Mouse (Mus musculus) stomach, postnatal 0 days (tissue): Measurements from ENCODE around the gene Egfem1. TPM values are rescaled to one million over a fixed set of nuclear protein-coding genes. Genes with fewer than 3 reads are reported as not detected.

ENCODE experiments used
- ATAC-seq: fragments of 200-750 bp; cut with Nextera tagmentation; 2 replicates; pipeline ENCODE4 v1.8.0; 2017; ENCODE audit not compliant: low FRiP score, low TSS enrichment
- DNase-seq: peaks from one replicate; pipeline ENCODE4 v3.0.0-alpha.2; 2016; ENCODE audit warnings: low spot score
- H3K27ac ChIP-seq: fragments of 300-500 bp; sonication (generic); replicated peaks from 2 replicates; pipeline ENCODE4 v1.5.1; 2014; ENCODE audit warnings: mild to moderate bottlenecking, control low read depth
- H3K27me3 ChIP-seq: fragments of 300-500 bp; sonication (generic); 2 replicates; pipeline ENCODE4 v1.6.1; 2014; ENCODE audit warnings: low read length; ENCODE audit not compliant: control insufficient read depth, insufficient read depth
- H3K36me3 ChIP-seq: fragments of 300-500 bp; sonication (generic); 2 replicates; pipeline ENCODE4 v1.6.1; 2014; ENCODE audit warnings: low read length, mixed read lengths; ENCODE audit not compliant: control insufficient read depth, insufficient read depth
- H3K4me1 ChIP-seq: fragments of 300-500 bp; sonication (generic); replicated peaks from 2 replicates; pipeline ENCODE4 v1.6.1; 2014; ENCODE audit warnings: antibody characterized with exemption; ENCODE audit not compliant: control insufficient read depth, insufficient read depth
- H3K4me2 ChIP-seq: fragments of 300-500 bp; sonication (generic); replicated peaks from 2 replicates; pipeline ENCODE4 v1.6.1; 2014; ENCODE audit warnings: low read depth, mild to moderate bottlenecking, control low read depth, moderate library complexity
- H3K4me3 ChIP-seq: fragments of 300-500 bp; sonication (generic); 2 replicates; pipeline ENCODE4 v1.5.1; 2014; ENCODE audit warnings: low read depth, low read length, control low read depth
- H3K9ac ChIP-seq: fragments of 300-500 bp; sonication (generic); 2 replicates; pipeline ENCODE4 v1.6.1; 2014; ENCODE audit warnings: mild to moderate bottlenecking, low read length, control low read depth, mixed read lengths
- H3K9me3 ChIP-seq: fragments of 300-500 bp; sonication (generic); 2 replicates; pipeline ENCODE4 v1.6.1; 2016; ENCODE audit warnings: low read length; ENCODE audit not compliant: control insufficient read depth
- CTCF ChIP-seq: IDR thresholded peaks from 2 replicates; pipeline ENCODE4 v1.5.1; 2016; ENCODE audit warnings: antibody characterized with exemption, low read depth, mild to moderate bottlenecking, moderate library complexity
- EP300 ChIP-seq: optimal IDR thresholded peaks from 2 replicates; pipeline ENCODE3; 2016; ENCODE audit warnings: antibody characterized with exemption
- WGBS: fragments of 180-500 bp; shearing (Covaris S2); extraction: QIAGEN DNeasy Blood & Tissue Kit; methylation state at CpG from one replicate; pipeline ENCODE4 v1.1.7; 2014; 5-methylcytosine and 5-hydroxymethylcytosine counted together
- polyA plus RNA-seq: library from polyadenylated mRNA; unstranded; fragments of >200 nt; fragmentation: Nextera tagmentation; extraction: Ambion mirVana; gene quantifications from 2 replicates; pipeline ENCODE4 v1.2.1, GENCODE M21; 2015

Gene Egfem1
- polyA plus RNA-seq, 1 experiment from 2014 or later, result 0.16 TPM

GRCm38 (mm10) chr3:29136065-29136955 lies 54.5 kb downstream of the Egfem1 start:
- H3K4me3 ChIP-seq, result no peak overlapping the region
- no peak overlapping the region for H3K9ac ChIP-seq
- no peak for ATAC-seq
- no peak for TF ChIP-seq EP300
- no peak for TF ChIP-seq CTCF
- no peaks in the 10 kb centered on the region for H3K27me3 ChIP-seq
- WGBS, result 31% methylated on average over 10 of the region's 10 CpGs
- no peaks in the 10 kb centered on the region for H3K9me3 ChIP-seq
- no peak overlapping the region for H3K4me2 ChIP-seq
- DNase-seq, result no peak
- H3K27ac ChIP-seq, result no peak overlapping the region
- H3K36me3 ChIP-seq, result no peaks in the 10 kb centered on the region
- H3K4me1 ChIP-seq, result no peaks in the 10 kb centered on the region

DNA sequence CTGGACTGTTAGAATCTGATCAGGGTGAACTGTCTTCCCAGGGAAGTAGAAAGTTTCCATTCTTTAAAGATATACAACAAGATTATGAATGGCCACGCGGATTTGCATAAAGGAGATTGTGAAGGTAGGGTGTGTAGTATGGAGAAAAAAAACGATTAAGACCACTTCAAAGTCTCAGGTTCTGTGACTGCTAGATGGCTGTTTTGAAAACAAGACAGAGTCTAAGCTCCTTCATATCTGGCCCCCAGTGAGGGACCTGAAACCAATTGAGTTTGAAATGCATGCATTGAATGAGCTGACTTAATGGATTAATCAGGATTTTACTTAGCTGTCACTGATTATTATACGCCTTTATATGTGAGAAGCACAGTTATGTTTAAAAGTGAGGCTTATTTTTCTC lies 86.6 kb downstream of the Egfem1 start:
- Histone ChIP-seq H3K36me3 (no peaks in the 10 kb centered on the region), H3K27ac (no peak overlapping the region), H3K27me3 (no peaks in the 10 kb centered on the region), H3K9ac (no peak overlapping the region), H3K4me1 (no peaks in the 10 kb centered on the region), H3K9me3 (no peaks in the 10 kb centered on the region), H3K4me2 (no peak overlapping the region), H3K4me3 (no peak overlapping the region)
- 81% methylated on average over 4 of the region's 4 CpGs for WGBS
- no peak for ATAC-seq
- DNase-seq, result no peak
- no peak for TF ChIP-seq EP300
- no peak for TF ChIP-seq CTCF

- no peak overlapping the region for H3K4me2 ChIP-seq
- no peak overlapping the region for H3K4me3 ChIP-seq
- 75% methylated on average over 4 of the region's 4 CpGs for WGBS
- H3K36me3 ChIP-seq, result no peaks in the 10 kb centered on the region
- no peak for ATAC-seq
- H3K27me3 ChIP-seq, result no peaks in the 10 kb centered on the region
- no peak overlapping the region for H3K9ac ChIP-seq
- no peak for DNase-seq
- H3K9me3 ChIP-seq, result no peaks in the 10 kb centered on the region
- H3K4me1 ChIP-seq, result no peaks in the 10 kb centered on the region
- no peak for TF ChIP-seq EP300
- no peak for TF ChIP-seq CTCF
- H3K27ac ChIP-seq, result no peak overlapping the region
These were observed 87.2 kb downstream of the Egfem1 start for GRCm38 (mm10) chr3:29169003-29169402.

- Histone ChIP-seq H3K9me3 (no peaks in the 10 kb centered on the region), H3K27ac (no peak overlapping the region), H3K27me3 (no peaks in the 10 kb centered on the region), H3K4me3 (no peak overlapping the region), H3K4me2 (no peak overlapping the region), H3K4me1 (no peaks in the 10 kb centered on the region), H3K9ac (no peak overlapping the region), H3K36me3 (no peaks in the 10 kb centered on the region)
- ATAC-seq, result no peak
- TF ChIP-seq CTCF (no peak), EP300 (no peak)
- DNase-seq, result no peak
These were observed 95.2 kb downstream of the Egfem1 start for GRCm38 (mm10) chr3:29176991-29177390.

DNA sequence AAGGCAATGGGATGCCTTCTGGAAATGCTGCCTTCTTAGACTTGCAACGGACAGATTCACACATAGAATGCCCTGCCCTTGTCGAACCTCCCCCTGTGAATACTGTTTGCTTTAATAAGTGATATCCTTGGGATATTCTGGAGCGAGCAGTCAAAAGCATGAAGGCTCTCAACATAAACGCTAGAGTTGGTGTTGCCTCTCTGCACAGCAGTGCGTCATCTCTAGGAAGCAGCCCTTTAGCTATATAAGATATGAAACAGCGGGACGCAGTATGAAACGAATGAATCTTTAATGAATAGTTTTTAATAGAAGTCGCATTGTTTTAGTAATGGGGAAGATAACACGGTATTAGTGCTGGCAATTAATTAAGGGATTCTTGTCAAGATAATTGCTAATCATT lies 101.2 kb downstream of the Egfem1 start:
- WGBS, result 81% methylated on average over 10 of the region's 10 CpGs
- no peak overlapping the region for H3K27ac ChIP-seq
- no peaks in the 10 kb centered on the region for H3K4me1 ChIP-seq
- no peaks in the 10 kb centered on the region for H3K27me3 ChIP-seq
- DNase-seq (no peak), ATAC-seq (no peak)
- H3K9ac ChIP-seq, result no peak overlapping the region
- no peaks in the 10 kb centered on the region for H3K36me3 ChIP-seq
- no peak overlapping the region for H3K4me3 ChIP-seq
- H3K9me3 ChIP-seq, result no peaks in the 10 kb centered on the region
- TF ChIP-seq EP300, result no peak
- TF ChIP-seq CTCF, result no peak
- no peak overlapping the region for H3K4me2 ChIP-seq

GRCm38 (mm10) chr3:29183615-29184198 lies 101.9 kb downstream of the Egfem1 start:
- ATAC-seq (no peak), DNase-seq (no peak)
- Histone ChIP-seq H3K9ac (no peak overlapping the region), H3K4me2 (no peak overlapping the region), H3K4me3 (no peak overlapping the region), H3K9me3 (no peaks in the 10 kb centered on the region), H3K4me1 (no peaks in the 10 kb centered on the region), H3K27me3 (no peaks in the 10 kb centered on the region), H3K36me3 (no peaks in the 10 kb centered on the region), H3K27ac (no peak overlapping the region)
- no peak for TF ChIP-seq EP300
- 52% methylated on average over 7 of the region's 7 CpGs for WGBS
